Mouse (Mus musculus): Measurements from ENCODE around the gene Ogdh. TPM values are rescaled to one million over a fixed set of nuclear protein-coding genes. Genes with fewer than 3 reads are reported as not detected.
"Not testable (repeated sequence)": the region's sequence is repeated elsewhere in the genome, so short reads cannot be mapped to it uniquely, and the experiment has no call there.

Gene Ogdh
- 100 to 1,000 TPM; 229 to 239 TPM for total RNA-seq (2021)

DNA sequence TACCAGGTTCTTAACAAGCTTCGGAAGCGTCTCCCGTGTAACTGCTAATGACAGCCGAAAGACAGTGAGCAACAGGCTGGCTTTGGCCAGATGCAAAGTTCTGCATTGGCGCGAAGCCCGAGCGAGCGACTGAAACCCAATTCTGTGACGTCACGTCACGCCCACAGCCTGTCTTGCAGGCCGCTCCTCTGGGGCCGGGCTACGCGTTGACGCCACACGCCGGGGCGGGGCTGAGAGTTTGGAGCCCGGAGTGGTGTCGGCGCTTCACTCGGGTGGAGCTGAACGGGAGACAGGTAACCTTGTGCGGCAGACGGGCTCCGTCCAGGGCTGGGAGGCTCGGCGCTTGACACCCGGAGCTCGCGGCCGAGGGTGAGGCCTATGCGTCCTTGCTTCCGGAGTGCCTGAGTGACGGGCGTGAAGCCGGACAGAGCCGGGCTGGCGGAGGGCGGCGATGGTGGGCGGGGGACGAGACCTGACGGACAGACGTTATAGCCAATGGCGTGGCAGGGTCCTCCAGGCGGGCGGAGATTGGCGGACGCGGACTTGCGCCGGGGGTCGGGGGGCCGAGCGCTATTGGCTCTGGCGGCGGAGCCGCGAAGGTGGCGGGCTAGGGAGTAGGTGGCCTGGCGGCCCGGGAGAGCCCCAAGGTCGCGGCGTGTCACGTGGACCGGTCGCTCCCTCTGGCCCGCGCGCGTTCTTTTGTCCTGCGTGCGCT is at the start of gene Ogdh:
Gene Ogdh (plus strand): TSS at position 233 of the 715 bp plus-strand sequence.
- DNase-seq (ENCODE audit: extremely low spot score in 1 of 2, low spot score in 1 of 2) = peak; percentile 98 to 100

DNA sequence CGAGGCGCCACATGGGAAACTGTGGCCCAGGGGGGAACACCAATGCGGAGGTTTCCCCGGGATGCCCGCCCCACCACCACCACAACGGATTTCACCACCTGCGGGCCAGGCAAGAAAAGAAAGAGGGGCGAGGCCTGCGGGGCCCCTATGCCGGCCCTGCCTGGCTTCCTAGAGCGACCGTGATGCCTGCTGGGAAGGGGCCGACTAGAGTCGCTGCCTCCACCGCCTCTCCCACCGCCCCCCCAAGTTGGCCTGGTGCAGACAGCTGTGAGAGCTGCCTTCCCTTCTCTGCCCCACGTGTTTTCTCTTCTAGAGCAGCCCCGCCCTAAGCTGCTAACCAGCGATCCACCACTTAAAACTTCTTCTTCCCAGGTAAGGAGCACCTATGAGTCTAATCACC is 46.7 kb upstream of the Ogdh start:
- DNase-seq (ENCODE audit: extremely low spot score in 1 of 2, low spot score in 1 of 2) = no peak

DNA sequence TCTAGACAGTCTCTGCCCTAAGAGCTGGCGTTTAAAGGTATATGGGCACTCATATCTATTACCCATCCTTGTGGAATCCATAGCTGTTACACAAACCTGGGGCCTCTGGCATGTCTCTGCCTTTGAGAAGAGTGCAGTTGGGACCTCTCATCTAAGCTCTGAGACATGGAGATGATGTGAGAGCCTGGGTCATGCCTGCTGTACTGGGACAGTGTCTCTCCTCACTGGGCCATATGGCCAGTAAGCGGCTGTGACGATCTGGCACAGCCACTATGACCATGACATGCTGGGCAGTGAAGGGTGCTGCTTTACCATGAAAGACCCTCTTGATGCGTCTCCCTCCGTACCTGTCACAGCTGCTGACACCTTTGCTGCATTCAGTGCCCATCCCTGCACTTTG is 39.2 kb upstream of the Ogdh start:
- DNase-seq (ENCODE audit: extremely low spot score in 1 of 2, low spot score in 1 of 2) = no peak

DNA sequence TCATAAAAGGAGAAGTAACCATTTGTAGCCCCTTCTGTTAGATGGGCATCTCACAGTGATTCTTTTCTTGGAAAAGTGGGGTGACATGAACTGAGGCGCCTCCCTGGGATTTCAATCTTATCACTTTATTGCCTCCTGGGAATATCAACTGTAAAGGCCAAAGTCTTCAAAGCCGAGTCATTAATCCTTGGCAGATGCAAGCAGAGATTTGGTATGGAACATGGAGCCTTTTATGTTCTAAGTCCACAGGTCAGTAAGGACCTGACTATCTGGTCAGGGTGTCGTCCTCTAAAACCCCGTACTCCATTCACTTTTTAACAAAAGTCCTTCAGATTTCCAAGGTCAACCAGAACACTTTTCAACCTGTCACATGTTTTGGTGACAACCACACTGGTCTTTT is 38.6 kb upstream of the Ogdh start:
- DNase-seq (ENCODE audit: extremely low spot score in 1 of 2, low spot score in 1 of 2) = no peak

DNA sequence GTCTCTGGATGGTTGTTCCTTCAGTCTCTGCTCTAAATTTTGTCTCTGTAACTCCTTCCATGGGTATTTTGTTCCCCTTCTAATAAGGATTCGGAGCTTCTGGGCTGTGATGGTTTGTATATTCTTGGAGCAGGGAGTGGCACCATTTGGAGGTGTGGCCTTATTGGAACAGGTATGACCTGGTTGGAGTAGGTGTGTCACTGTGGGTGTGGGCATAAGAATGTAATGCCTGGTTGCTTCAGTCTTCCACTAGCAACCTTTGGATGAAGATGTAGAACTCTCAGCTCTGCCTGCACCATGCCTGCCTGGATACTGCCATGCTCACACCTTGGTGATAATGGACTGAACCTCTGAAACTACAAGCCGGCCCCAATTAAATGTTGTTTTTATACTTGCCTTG is 36.8 kb upstream of the Ogdh start:
- DNase-seq (ENCODE audit: extremely low spot score in 1 of 2, low spot score in 1 of 2) = not testable (repeated sequence)

DNA sequence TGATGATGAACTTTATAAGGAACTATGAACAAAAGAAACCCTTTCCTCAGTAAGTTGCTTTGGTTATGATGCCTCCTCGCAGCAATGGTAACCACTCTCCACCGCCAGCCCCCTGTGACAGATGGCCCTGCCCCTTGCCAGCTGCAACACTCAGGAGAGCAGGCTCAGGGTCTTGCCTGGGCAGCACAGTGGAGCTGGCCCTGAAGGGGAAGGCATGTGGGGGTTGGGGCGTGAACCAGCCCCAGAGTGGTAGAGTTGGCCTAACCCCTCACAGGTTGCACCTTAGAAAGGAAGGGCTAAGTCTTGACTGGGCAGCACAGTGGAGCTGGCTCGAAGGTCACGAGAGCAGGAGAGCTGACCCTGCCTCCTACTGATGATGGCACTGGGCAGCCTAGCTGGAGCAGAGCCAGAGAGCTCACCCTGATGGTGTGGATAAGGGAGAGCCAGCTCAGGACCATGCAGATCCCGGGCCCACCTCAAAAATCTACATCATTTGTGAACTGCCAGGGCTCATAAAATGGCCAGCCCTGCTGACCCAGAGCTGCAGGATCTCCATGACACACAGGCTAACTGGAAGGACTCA is 34.9 kb upstream of the Ogdh start:
- DNase-seq (ENCODE audit: extremely low spot score in 1 of 2, low spot score in 1 of 2) = no peak

DNA sequence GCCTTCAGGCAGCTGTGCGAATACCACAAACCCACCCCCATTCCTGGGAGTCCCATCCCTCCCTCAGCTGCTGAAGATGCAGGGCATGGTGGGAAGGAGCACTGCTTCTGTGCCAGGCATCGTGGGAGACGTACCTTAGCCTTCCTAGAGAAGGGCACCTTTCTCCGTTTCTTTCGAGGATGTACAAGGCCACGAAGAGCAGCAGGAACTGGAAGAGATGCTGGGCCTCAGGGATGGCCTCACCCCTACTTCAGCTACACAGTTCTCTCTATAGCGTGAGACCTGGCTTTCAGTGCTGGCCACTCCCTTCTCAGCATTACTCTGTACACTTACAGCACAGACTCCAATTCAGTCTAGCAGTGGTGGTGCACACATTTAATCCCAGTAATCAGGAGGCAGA is 32.0 kb upstream of the Ogdh start:
- DNase-seq (ENCODE audit: extremely low spot score in 1 of 2, low spot score in 1 of 2) = no peak

DNA sequence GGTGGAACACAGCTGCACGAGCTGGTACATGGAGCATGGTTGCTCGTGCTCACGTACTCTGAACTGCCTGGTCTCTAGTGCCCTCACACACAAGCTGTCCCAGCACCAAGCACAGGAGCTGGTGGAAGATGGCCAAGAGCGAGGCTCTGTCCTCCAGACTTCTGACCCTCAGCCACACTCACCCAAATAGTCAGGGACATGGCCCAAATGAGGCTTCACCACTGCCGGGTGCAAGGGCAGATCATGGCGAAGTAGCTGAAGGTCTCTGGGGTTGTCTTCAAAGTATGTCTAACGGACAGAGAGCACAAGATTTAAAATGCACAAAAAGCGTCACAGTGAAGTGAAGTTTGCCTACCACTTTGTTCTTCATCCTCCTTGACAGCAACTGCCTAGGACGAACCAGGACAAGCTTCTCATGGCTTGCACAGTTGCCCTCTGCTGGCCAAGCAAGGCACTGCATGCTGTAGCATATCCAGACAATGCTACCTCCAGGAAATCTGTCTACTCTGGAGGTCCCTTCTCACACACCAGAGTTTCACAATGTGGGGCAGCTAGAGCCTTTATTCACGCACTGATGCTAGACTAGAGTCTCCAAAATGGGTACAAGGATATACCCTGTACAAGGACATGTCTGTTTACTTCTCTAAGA is 29.9 kb upstream of the Ogdh start:
- DNase-seq (ENCODE audit: extremely low spot score in 1 of 2, low spot score in 1 of 2) = peak; percentile 51 to 88

DNA sequence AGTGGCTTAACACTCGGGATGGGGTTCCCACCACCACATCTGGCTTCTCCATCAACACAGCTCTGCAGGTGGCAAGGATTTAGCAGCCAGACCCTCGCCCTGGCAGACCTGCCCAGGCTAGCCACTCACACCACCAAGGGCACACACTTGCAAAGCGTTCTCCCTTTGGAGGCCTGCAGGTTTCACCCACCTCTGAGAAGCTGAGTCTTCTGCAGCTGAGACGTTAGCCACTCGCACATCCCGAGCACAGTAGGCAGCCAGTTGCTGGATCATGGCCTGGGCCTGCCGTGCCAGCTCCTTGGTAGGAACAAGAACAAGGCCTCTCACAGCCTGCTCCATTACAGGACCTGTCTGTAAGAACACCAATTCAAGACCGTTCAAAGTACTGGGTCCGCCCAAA is 24.8 kb upstream of the Ogdh start:
- no peak for DNase-seq (ENCODE audit: extremely low spot score in 1 of 2, low spot score in 1 of 2)

DNA sequence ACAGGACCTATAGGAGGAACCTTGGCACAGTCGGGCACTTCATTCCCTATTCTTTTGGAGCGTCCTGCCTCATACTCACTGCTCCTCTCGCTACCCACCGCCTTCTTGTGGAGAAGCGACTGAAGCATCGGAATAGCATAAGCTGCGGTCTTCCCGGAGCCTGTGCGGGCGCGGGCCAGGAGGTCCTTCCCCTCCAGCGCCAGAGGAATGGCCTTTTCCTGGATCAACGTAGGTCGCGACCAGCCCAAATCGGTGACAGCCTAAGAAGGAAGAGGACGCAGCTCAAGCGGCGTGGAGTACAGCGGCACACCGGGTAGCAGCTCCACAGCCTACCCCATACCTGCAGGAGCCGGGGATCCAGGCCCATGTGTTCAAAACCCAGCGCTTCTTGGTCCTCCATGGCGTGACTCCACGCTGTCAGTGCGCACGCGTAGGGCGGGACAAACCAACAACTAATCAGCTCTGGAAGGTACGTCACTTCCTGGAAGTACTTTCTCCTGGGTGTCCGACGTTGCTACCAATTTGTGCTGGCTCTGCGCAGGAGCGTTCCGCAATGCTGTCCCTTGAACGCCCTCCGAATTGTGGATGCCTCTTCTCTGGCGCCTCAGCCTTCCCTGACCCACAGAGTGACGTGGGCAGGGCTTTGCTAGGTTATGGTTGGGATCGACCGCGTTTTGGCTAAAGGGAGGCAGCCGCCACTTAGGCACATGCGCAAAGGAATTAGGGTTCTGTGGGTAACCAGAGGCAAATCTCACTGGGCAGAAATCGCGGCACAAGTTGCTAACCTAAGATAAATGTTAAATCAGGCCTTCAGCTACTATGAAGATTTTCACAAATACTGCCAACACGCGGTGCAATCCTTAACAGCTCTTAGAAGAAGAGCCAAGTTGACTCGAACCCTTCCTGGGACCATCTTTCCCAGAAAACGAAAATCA is 23.8 kb upstream of the Ogdh start, which contains the start of gene Ddx56:
Gene Ddx56 (minus strand): TSS at position 453 of the 935 bp plus-strand sequence.
- peak; percentile 71 to 80 for DNase-seq (ENCODE audit: extremely low spot score in 1 of 2, low spot score in 1 of 2)

DNA sequence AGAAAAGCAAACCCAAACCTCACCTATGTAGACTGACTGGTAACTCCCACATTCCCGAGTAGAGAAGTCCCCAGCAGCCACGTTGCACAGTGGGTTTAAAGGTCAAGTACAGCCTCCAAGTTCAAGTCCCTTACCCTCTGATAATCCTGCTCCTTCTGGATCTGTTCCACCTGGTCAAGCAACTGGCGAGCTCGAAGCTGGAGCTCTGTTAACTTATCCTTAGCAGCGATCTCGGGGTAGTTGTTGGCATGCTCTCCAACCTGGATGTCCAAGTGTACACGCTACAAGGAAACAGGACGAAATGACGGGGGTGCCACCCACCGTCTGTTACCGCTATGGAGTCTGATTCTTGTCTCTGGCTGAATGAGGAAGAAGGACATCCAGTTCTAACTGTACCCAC is 17.8 kb upstream of the Ogdh start:
- no peak for DNase-seq (ENCODE audit: extremely low spot score in 1 of 2, low spot score in 1 of 2)

DNA sequence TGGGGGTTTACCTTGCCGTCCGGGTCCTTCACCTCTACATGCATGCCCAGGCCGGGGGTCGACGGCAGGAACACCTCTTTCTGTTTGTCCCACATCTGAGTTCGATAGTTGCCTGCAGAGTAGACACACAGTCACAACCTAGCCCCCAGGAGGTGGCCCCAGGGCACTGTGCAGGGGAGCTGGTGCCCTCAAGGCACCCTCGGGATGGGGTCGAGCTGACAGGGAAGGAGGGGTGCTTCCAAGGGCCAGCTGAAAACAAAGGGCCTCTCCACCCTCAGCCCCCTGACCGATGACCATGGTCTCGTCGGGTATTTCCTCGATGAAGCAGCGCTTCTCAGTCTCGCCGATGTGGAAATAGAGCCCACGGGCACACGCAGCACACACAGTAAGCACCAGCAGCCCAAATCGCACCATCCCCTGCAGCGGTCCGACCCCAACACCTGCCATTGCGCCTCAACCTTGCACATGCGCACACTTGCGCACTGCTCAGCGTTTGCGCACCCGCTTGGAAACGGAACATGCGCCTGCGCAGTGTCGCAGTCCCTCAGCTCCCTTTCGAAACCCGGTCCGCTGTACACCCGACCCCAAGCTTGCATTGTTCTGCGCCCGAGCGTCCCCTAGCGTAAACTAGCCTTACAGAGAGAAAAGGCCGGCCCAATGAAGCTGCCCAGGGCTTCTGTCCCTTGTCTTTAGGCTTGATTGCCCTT is 16.9 kb upstream of the Ogdh start, which contains the start of gene Tmed4:
Gene Tmed4 (minus strand): TSS at position 484 of the 707 bp plus-strand sequence.
- peak; percentile 91 to 99 for DNase-seq (ENCODE audit: extremely low spot score in 1 of 2, low spot score in 1 of 2)

DNA sequence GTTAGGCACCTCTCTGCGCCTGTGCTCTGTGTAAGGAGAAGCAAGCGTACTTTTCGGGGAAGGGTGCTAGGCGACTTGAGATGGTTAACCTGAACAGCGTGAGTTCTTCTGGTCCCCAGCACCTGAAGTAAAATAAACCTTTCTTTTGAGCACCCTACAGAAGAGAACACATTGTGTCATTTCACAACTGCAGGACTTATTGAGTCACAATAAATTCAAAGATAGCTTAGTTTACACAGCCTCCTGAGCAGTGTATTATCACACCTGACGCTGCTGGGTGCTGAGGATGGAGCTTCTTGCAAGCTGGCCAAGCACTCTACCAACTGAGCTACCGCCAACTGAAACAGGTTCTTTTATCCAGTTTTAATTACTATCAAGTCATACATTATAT is 16.3 kb upstream of the Ogdh start:
- DNase-seq (ENCODE audit: extremely low spot score in 1 of 2, low spot score in 1 of 2) = no peak

DNA sequence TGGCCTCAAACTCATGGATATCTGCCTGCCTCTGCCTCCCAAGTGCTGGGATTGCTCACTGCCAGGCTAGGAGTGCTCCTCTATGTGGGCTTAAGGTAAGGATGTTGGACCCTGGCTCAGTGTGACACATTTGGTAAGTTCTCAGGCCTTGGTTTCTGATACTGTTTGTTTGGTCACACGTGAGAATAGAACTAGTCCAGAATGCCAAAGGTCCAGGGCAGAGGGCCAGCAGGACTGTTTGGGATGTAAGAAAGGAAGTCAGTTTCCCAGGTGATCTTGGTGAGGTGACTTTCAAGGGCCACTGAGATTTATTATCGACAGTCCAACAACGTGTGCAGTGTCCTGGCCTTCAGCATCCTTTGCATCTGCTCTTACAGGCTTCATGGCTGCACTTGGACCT is 15.0 kb upstream of the Ogdh start:
- no peak for DNase-seq (ENCODE audit: extremely low spot score in 1 of 2, low spot score in 1 of 2)

DNA sequence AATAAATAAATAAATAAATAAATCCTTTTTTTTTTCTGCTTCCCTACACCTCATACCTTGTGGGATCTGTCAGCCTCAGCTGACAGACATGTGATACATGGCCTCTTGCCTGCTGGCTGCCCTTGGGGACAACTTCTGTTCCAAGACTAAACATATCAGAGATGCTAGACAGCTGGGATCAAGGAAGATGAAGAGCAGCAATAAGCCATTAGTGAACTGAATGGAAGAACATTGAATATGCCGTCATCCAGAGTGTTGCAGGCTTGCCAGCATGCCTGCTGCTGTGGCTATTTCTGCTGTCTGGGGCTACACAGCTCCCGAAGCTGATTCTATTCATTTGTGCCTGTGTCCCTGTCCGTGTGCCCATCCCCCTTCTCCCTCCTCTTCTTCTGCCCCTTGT is 8.5 kb upstream of the Ogdh start:
- DNase-seq (ENCODE audit: extremely low spot score in 1 of 2, low spot score in 1 of 2) = no peak

DNA sequence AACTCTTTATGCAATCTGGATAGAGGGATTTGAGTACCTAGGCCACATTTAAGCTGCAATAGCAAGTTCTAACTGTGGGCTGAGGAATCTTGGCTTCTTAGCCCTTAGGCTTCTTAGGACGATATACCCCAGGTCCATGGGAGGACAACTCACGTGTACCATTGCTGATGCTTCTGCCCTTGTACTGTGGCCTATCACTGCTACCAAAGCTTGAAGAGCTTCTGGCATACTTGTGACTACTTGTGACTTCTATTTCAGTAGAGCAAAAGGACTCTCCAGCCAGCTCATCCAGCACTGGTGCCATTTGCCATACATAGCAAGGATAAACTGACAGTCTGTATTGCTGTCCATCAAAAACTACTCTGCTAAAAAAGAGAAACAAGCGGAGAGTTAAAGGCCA is 1.3 kb upstream of the Ogdh start:
- DNase-seq (ENCODE audit: extremely low spot score in 1 of 2, low spot score in 1 of 2) = no peak

DNA sequence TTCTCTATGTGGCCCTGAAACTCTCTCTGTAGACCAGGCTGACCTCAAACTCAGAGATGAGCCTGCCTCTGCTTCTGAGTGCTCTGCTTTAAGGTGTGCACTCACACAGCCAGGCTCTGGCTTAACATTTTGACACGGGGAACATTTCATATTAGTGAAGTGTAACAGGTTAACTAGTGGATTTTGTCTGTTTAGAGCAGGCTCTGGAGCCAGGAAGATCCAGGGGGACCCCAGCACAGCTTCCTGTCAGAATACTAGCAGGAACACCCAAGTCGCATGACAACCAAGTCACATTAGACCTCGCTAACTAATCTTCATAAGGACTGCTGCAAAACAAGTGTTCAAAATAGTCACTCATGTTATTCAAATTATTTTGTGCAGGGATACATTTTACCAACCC is 550 bp upstream of the Ogdh start:
- no peak for DNase-seq (ENCODE audit: extremely low spot score in 1 of 2, low spot score in 1 of 2)

DNA sequence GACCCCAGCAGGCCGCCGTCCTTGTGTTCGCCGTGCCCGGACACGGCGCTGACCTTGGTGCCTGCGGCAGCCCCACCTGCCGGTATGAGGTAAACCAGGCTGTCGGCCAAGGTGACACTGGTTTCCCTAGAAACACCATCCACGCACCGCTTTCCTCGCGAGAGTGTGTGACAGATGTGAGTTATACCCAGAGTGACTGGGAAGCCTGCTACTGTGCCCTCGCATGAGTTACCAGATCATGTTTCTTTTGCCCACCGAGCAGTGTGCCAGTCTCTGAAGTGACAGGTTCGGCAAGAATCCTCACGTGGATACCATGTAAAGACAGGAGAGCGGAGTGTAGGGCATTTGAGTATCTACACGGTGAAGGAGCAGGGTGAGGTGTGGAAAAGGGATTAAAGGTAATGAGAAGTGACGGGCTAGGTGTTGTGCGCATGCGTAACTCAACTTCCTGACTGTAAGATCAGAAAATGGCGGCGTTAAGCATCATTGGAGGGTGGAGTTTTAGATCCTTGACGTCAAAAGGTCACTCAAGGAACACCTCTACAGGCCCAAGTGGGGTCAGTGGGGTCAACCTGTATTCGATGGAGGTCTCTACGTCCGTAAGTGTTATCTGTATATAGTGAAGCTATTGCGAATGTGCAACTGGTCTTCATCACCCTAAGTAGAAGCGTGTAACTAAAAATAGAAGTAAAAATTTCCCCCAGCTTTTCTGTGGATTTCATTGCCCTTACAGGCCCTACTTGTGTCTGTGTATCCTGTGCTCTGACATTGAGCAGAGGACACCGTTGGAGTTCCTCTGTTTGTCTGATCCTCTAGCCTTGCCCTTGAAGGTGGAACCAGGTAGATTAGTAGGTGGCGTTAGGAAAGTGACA is 919 bp downstream of the Ogdh start:
- DNase-seq (ENCODE audit: extremely low spot score in 1 of 2, low spot score in 1 of 2) = peak in 1 of 2 experiments; percentile 45

DNA sequence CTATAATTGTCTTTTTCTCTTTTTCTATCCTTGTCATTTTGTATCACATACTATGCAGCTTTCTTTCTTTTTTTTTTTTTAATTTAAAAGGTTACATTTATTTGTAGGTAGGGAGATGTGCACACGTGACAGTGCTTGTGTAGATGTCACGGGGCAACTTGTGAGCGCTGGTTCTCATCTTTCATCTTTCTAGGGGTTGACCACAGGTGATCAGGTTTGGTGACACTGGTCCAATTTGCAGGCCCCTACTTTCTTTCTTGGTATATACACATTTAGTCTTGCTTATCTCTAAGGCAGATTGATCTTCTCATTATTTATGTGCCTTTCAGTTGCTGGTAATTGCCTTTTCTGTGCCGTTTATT is 1.5 kb downstream of the Ogdh start:
- no peak for DNase-seq (ENCODE audit: extremely low spot score in 1 of 2, low spot score in 1 of 2)
